Mouse (Mus musculus): ENCODE results near the gene Herpud2. TPM values are rescaled to one million over a fixed set of nuclear protein-coding genes. Genes with fewer than 3 reads are reported as not detected.

Herpud2 gene
- polyA plus RNA-seq, 1 experiment, result 27.9 TPM

DNA sequence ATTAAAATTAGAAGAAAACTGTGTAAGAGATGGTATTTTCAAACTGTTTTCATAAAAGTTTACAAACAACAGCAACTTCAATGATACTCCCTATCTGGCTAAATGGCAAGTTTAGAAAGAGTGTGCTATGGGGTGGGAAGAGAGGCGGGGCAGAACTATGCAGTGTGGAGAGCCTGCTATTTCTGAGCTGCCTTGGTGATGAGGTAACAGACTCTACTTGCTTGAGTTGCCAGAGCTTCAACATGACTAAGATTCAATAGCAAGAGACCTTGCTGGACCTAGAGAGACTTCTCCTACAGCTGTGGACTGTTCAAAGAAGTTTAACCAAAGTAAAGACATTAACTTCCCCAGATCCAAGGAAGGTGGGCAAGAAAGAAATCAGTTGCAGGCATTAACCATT, 24.9 kb upstream of the Herpud2 start:
- H3K4me3 ChIP-seq (replicated peaks), result no peak overlapping the region
- no peaks in the 10 kb centered on the region for H3K9me3 ChIP-seq
- no peaks in the 10 kb centered on the region for H3K27me3 ChIP-seq (replicated peaks)
- peaks cover 71% of the 10 kb centered on the region for H3K4me1 ChIP-seq
- no peaks in the 10 kb centered on the region for H3K36me3 ChIP-seq (replicated peaks; ENCODE audit: low read length)
- no peak for TF ChIP-seq FLI1 (IDR thresholded peaks at IDR 0.05; ENCODE audit: low read length)
- TF ChIP-seq GATA1 (IDR thresholded peaks at IDR 0.05; ENCODE audit: borderline replicate concordance, low read length), result no peak

DNA sequence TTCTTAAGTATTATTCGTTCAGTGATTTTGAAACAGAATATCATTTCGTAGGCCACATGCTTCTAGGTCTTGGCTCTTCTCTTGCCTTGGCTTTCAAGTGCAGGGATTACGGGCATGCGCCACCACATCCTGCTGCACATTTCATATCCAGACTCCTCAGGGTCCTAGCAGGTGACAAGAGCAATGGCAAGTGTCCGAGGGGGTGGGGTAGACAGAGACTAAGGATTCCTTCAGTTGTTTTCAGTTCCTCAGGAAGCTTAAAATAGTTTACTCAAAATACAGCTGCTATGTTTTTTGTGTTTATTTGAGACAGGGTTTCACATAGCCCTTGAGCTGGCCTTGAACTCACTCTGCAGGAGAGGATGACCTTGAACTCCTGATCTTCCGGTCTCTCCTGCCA, 24.4 kb upstream of the Herpud2 start:
- no peaks in the 10 kb centered on the region for H3K9me3 ChIP-seq
- H3K36me3 ChIP-seq (replicated peaks; ENCODE audit: low read length), result no peaks in the 10 kb centered on the region
- H3K4me3 ChIP-seq (replicated peaks), result no peak overlapping the region
- no peak for TF ChIP-seq FLI1 (IDR thresholded peaks at IDR 0.05; ENCODE audit: low read length)
- TF ChIP-seq GATA1 (IDR thresholded peaks at IDR 0.05; ENCODE audit: borderline replicate concordance, low read length), result no peak
- H3K27me3 ChIP-seq (replicated peaks), result no peaks in the 10 kb centered on the region
- H3K4me1 ChIP-seq, result peaks cover 72% of the 10 kb centered on the region

DNA sequence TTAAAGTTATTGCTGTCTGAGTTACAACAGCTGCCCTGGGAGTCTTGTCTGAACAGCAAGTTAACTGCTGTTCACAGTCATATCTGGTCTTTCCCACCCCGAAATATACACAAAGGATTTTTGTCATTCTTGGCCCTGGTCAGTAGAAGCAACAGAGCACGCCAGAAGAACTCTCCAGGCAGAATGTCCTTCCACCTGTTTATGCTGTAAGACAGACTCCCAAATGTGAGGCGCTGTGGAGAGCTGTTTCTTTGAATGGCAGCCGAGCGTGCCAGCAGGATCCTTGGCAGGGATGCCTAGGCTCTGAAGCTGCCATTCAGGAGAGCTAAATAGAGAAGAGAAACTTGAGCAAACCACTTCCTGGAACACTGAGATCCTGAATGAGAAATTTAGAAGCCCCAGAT, 23.4 kb upstream of the Herpud2 start:
- Histone ChIP-seq H3K36me3 (replicated peaks; ENCODE audit: low read length) (no peaks in the 10 kb centered on the region), H3K4me1 (peaks cover 78% of the 10 kb centered on the region), H3K4me3 (replicated peaks) (peak overlapping the region; percentile 38), H3K9me3 (no peaks in the 10 kb centered on the region), H3K27me3 (replicated peaks) (no peaks in the 10 kb centered on the region)
- TF ChIP-seq FLI1 (IDR thresholded peaks at IDR 0.05; ENCODE audit: low read length) (no peak), GATA1 (IDR thresholded peaks at IDR 0.05; ENCODE audit: borderline replicate concordance, low read length) (no peak)

DNA sequence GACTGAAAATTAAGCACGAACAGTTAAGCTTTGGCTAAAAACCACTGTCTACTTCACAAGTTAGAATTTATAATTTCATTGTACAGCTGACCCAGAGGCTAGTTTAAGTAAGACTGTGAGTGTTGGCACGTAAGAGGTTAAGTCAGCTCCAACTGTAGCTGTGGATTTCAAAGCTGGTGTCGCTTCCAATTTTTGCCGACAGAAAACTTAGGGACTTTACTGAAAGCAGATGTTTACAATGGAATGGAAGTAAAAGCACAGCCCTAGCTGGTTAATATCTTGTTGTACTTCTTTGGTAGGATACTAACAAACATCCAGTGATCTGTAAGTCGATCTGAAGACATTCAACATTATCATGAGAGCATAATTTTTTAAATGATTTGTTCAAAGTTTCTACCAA, 23.0 kb upstream of the Herpud2 start:
- Histone ChIP-seq H3K27me3 (replicated peaks) (no peaks in the 10 kb centered on the region), H3K4me3 (replicated peaks) (no peak overlapping the region), H3K9me3 (no peaks in the 10 kb centered on the region), H3K36me3 (replicated peaks; ENCODE audit: low read length) (no peaks in the 10 kb centered on the region), H3K4me1 (peaks cover 80% of the 10 kb centered on the region)
- TF ChIP-seq GATA1 (IDR thresholded peaks at IDR 0.05; ENCODE audit: borderline replicate concordance, low read length), result no peak
- TF ChIP-seq FLI1 (IDR thresholded peaks at IDR 0.05; ENCODE audit: low read length), result no peak

DNA sequence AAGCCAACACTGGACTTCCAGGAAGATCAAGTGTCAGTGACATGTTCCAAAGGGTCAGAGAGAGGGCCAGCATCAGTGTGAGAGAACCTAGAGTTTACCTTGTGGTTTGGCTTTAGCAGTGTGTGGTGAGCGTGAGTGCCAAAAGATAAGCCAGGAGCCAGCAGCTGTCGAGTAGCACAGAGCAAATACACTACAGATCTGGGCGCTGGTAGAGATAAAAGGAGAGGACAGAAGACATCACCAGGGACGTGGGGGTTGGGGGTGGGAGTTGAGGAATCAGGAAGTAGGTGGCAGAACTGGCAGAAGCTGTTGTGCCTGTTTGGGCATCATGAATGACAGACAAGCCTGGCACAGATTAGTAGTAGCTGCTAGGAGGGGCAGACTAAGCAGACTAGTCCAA, 21.6 kb upstream of the Herpud2 start:
- Histone ChIP-seq H3K27me3 (replicated peaks) (no peaks in the 10 kb centered on the region), H3K36me3 (replicated peaks; ENCODE audit: low read length) (no peaks in the 10 kb centered on the region), H3K4me3 (replicated peaks) (peak overlapping the region; percentile 53), H3K4me1 (peaks cover 70% of the 10 kb centered on the region), H3K9me3 (no peaks in the 10 kb centered on the region)
- TF ChIP-seq GATA1 (IDR thresholded peaks at IDR 0.05; ENCODE audit: borderline replicate concordance, low read length), result no peak
- no peak for TF ChIP-seq FLI1 (IDR thresholded peaks at IDR 0.05; ENCODE audit: low read length)

- no peaks in the 10 kb centered on the region for H3K36me3 ChIP-seq (replicated peaks; ENCODE audit: low read length)
- no peak for TF ChIP-seq GATA1 (IDR thresholded peaks at IDR 0.05; ENCODE audit: borderline replicate concordance, low read length)
- TF ChIP-seq FLI1 (IDR thresholded peaks at IDR 0.05; ENCODE audit: low read length), result no peak
- H3K27me3 ChIP-seq (replicated peaks), result no peaks in the 10 kb centered on the region
- H3K4me3 ChIP-seq (replicated peaks), result no peak overlapping the region
- no peaks in the 10 kb centered on the region for H3K9me3 ChIP-seq
- peaks cover 39% of the 10 kb centered on the region for H3K4me1 ChIP-seq
Observed at GRCm38 (mm10) chr9:25169626-25170025, 18.0 kb upstream of the Herpud2 start.

GRCm38 (mm10) chr9:25167458-25168084, 16.0 kb upstream of the Herpud2 start:
- Histone ChIP-seq H3K4me3 (replicated peaks) (no peak overlapping the region), H3K27me3 (replicated peaks) (no peaks in the 10 kb centered on the region), H3K9me3 (no peaks in the 10 kb centered on the region), H3K4me1 (peaks cover 21% of the 10 kb centered on the region), H3K36me3 (replicated peaks; ENCODE audit: low read length) (no peaks in the 10 kb centered on the region)
- TF ChIP-seq FLI1 (IDR thresholded peaks at IDR 0.05; ENCODE audit: low read length) (no peak), GATA1 (IDR thresholded peaks at IDR 0.05; ENCODE audit: borderline replicate concordance, low read length) (no peak)

DNA sequence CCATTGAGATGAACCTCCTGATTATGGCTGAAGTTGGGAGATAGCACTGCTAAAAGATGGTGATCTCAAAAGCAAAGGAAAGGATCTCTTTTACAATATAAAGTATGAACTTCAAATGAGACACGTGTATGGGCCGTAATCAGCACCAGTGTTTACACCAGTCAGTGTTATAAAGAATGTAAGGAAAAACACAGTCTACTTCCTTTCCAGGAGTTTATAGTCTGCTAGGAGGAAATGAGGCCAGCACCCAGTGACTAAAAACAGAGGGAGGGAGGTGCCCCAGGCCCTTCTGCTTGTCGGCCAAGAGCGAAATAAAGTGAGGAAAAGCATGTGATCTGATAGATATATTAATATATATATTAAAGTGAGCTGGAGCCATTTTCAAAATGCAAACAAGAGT, 6.6 kb upstream of the Herpud2 start:
- Histone ChIP-seq H3K36me3 (replicated peaks; ENCODE audit: low read length) (peaks cover 6% of the 10 kb centered on the region), H3K4me3 (replicated peaks) (no peak overlapping the region), H3K4me1 (peaks cover 41% of the 10 kb centered on the region), H3K27me3 (replicated peaks) (no peaks in the 10 kb centered on the region), H3K9me3 (peaks cover 4% of the 10 kb centered on the region)
- TF ChIP-seq FLI1 (IDR thresholded peaks at IDR 0.05; ENCODE audit: low read length) (no peak), GATA1 (IDR thresholded peaks at IDR 0.05; ENCODE audit: borderline replicate concordance, low read length) (no peak)

- no peaks in the 10 kb centered on the region for H3K27me3 ChIP-seq (replicated peaks)
- H3K4me1 ChIP-seq, result peaks cover 54% of the 10 kb centered on the region
- H3K9me3 ChIP-seq, result peaks cover 4% of the 10 kb centered on the region
- no peak for TF ChIP-seq GATA1 (IDR thresholded peaks at IDR 0.05; ENCODE audit: borderline replicate concordance, low read length)
- TF ChIP-seq FLI1 (IDR thresholded peaks at IDR 0.05; ENCODE audit: low read length), result no peak
- peaks cover 6% of the 10 kb centered on the region for H3K36me3 ChIP-seq (replicated peaks; ENCODE audit: low read length)
- H3K4me3 ChIP-seq (replicated peaks), result no peak overlapping the region
Observed at GRCm38 (mm10) chr9:25156377-25156776, 4.8 kb upstream of the Herpud2 start.

- H3K36me3 ChIP-seq (replicated peaks; ENCODE audit: low read length), result peaks cover 14% of the 10 kb centered on the region
- H3K4me3 ChIP-seq (replicated peaks), result no peak overlapping the region
- no peaks in the 10 kb centered on the region for H3K27me3 ChIP-seq (replicated peaks)
- TF ChIP-seq FLI1 (IDR thresholded peaks at IDR 0.05; ENCODE audit: low read length), result no peak
- no peak for TF ChIP-seq GATA1 (IDR thresholded peaks at IDR 0.05; ENCODE audit: borderline replicate concordance, low read length)
- peaks cover 4% of the 10 kb centered on the region for H3K9me3 ChIP-seq
- peaks cover 40% of the 10 kb centered on the region for H3K4me1 ChIP-seq
Observed at GRCm38 (mm10) chr9:25153066-25153465, 1.4 kb upstream of the Herpud2 start.
